Mouse (Mus musculus): ENCODE measurements around the gene Usp2. TPM values are rescaled to one million over a fixed set of nuclear protein-coding genes. Genes with fewer than 3 reads are reported as not detected.

Usp2 gene
- polyA plus RNA-seq, 1 experiment from 2014 or later = 10.8 TPM

- H3K4me2 ChIP-seq (replicated peaks) = peak overlapping the region; percentile 93
- H3K4me1 ChIP-seq (replicated peaks) = peaks cover 43% of the 10 kb centered on the region
- H3K27ac ChIP-seq = peak overlapping the region; percentile 82
- peak overlapping the region; percentile 70 for H3K9ac ChIP-seq
- H3K4me3 ChIP-seq (replicated peaks) = peak overlapping the region; percentile 65
- 0 out of 2 replicates have a peak, but pooled peaks cover 4% of the 10 kb centered on the region for H3K36me3 ChIP-seq
- H3K9me3 ChIP-seq = no peaks in the 10 kb centered on the region
- WGBS = 3% methylated on average over 47 of the region's 49 CpGs
- H3K27me3 ChIP-seq (replicated peaks) = peaks cover 23% of the 10 kb centered on the region
- ATAC-seq = peak; percentile 32; the same call in 1 of the 2 replicates
Measured at GRCm38 (mm10) chr9:44134851-44135730, 68.3 kb downstream of the Usp2 start.

- ATAC-seq = peak; percentile 31; the same call in 1 of the 2 replicates
- 43% methylated on average over 7 of the region's 7 CpGs for WGBS
- H3K9ac ChIP-seq = peak overlapping the region; percentile 70
- no peaks in the 10 kb centered on the region for H3K9me3 ChIP-seq
- H3K36me3 ChIP-seq = 0 out of 2 replicates have a peak, but pooled peaks cover 6% of the 10 kb centered on the region
- H3K4me1 ChIP-seq (replicated peaks) = peaks cover 35% of the 10 kb centered on the region
- peak overlapping the region; percentile 82 for H3K27ac ChIP-seq
- peak overlapping the region; percentile 93 for H3K4me2 ChIP-seq (replicated peaks)
- peaks cover 23% of the 10 kb centered on the region for H3K27me3 ChIP-seq (replicated peaks)
- H3K4me3 ChIP-seq (replicated peaks) = peak overlapping the region; percentile 65
Measured at GRCm38 (mm10) chr9:44135731-44136411, 69.0 kb downstream of the Usp2 start.

GRCm38 (mm10) chr9:44137846-44138245 lies 71.0 kb downstream of the Usp2 start:
- peaks cover 18% of the 10 kb centered on the region for H3K36me3 ChIP-seq
- H3K27ac ChIP-seq = no peak overlapping the region
- H3K27me3 ChIP-seq (replicated peaks) = peaks cover 18% of the 10 kb centered on the region
- H3K9me3 ChIP-seq = no peaks in the 10 kb centered on the region
- H3K4me1 ChIP-seq (replicated peaks) = peaks cover 28% of the 10 kb centered on the region
- no peak overlapping the region for H3K9ac ChIP-seq
- 47% methylated on average over 4 of the region's 4 CpGs for WGBS
- no peak overlapping the region for H3K4me3 ChIP-seq (replicated peaks)
- H3K4me2 ChIP-seq (replicated peaks) = no peak overlapping the region
- no peak for ATAC-seq

- no peak overlapping the region for H3K4me3 ChIP-seq (replicated peaks)
- H3K27me3 ChIP-seq (replicated peaks) = no peaks in the 10 kb centered on the region
- no peak overlapping the region for H3K9ac ChIP-seq
- H3K4me2 ChIP-seq (replicated peaks) = no peak overlapping the region
- H3K36me3 ChIP-seq = peaks cover 27% of the 10 kb centered on the region
- no peak overlapping the region for H3K27ac ChIP-seq
- no peak for ATAC-seq
- H3K4me1 ChIP-seq (replicated peaks) = no peaks in the 10 kb centered on the region
- no peaks in the 10 kb centered on the region for H3K9me3 ChIP-seq
- 70% methylated on average over 5 of the region's 5 CpGs for WGBS
Measured at GRCm38 (mm10) chr9:44141951-44142350, 75.1 kb downstream of the Usp2 start.

- Histone ChIP-seq H3K4me1 (replicated peaks) (no peaks in the 10 kb centered on the region), H3K9ac (no peak overlapping the region), H3K4me3 (replicated peaks) (no peak overlapping the region), H3K9me3 (no peaks in the 10 kb centered on the region), H3K36me3 (peaks cover 25% of the 10 kb centered on the region), H3K4me2 (replicated peaks) (no peak overlapping the region), H3K27me3 (replicated peaks) (no peaks in the 10 kb centered on the region), H3K27ac (peak overlapping the region; percentile 40; the same call in 1 of the 2 replicates)
- WGBS = 79% methylated on average over 5 of the region's 5 CpGs
- no peak for ATAC-seq
Measured at GRCm38 (mm10) chr9:44143421-44143820, 76.6 kb downstream of the Usp2 start.

GRCm38 (mm10) chr9:44144023-44144717 lies 77.3 kb downstream of the Usp2 start:
- no peaks in the 10 kb centered on the region for H3K27me3 ChIP-seq (replicated peaks)
- no peak overlapping the region for H3K4me2 ChIP-seq (replicated peaks)
- no peak overlapping the region for H3K9ac ChIP-seq
- H3K4me3 ChIP-seq (replicated peaks) = no peak overlapping the region
- peaks cover 23% of the 10 kb centered on the region for H3K36me3 ChIP-seq
- H3K27ac ChIP-seq = no peak overlapping the region
- H3K4me1 ChIP-seq (replicated peaks) = no peaks in the 10 kb centered on the region
- 0 out of 2 replicates have a peak, but pooled peaks have one; percentile 55 for ATAC-seq
- H3K9me3 ChIP-seq = no peaks in the 10 kb centered on the region
- WGBS = 30% methylated on average over 7 of the region's 8 CpGs

GRCm38 (mm10) chr9:44144718-44145060 lies 77.9 kb downstream of the Usp2 start:
- Histone ChIP-seq H3K4me3 (replicated peaks) (no peak overlapping the region), H3K36me3 (peaks cover 23% of the 10 kb centered on the region), H3K27ac (no peak overlapping the region), H3K4me1 (replicated peaks) (no peaks in the 10 kb centered on the region), H3K9ac (no peak overlapping the region), H3K27me3 (replicated peaks) (no peaks in the 10 kb centered on the region), H3K9me3 (no peaks in the 10 kb centered on the region), H3K4me2 (replicated peaks) (no peak overlapping the region)
- ATAC-seq = no peak

Other genes with a start within 250 kb of the Usp2 start
- 1.8 and 2.1 TPM in 2 replicates for gene Thy1, start 23.6 kb upstream of the Usp2 start, polyA plus RNA-seq (2015; fragmentation: Nextera tagmentation; extraction: Ambion mirVana)
- 0.06 and 0.10 TPM in 2 replicates for gene Mfrp, start 34.7 kb downstream of the Usp2 start, polyA plus RNA-seq (2015; fragmentation: Nextera tagmentation; extraction: Ambion mirVana)
- gene C1qtnf5, start 40.2 kb downstream of the Usp2 start, polyA plus RNA-seq (2015; fragmentation: Nextera tagmentation; extraction: Ambion mirVana) = 3.1 and 3.5 TPM in 2 replicates
- gene Gm49380, start 46.5 kb downstream of the Usp2 start, polyA plus RNA-seq (2015; fragmentation: Nextera tagmentation; extraction: Ambion mirVana) = 0.10 TPM in 1 of 2 replicates, not detected in the other
- gene Rnf26, start 46.5 kb downstream of the Usp2 start, polyA plus RNA-seq (2015; fragmentation: Nextera tagmentation; extraction: Ambion mirVana) = 56.9 and 57.9 TPM in 2 replicates
- gene Mcam, start 67.4 kb downstream of the Usp2 start, polyA plus RNA-seq (2015; fragmentation: Nextera tagmentation; extraction: Ambion mirVana) = 40.0 and 43.5 TPM in 2 replicates
- 13.2 and 14.8 TPM in 2 replicates for gene Cbl, start 167.0 kb downstream of the Usp2 start, polyA plus RNA-seq (2015; fragmentation: Nextera tagmentation; extraction: Ambion mirVana)
- not detected in 2 replicates for gene Ccdc153, start 173.7 kb downstream of the Usp2 start, polyA plus RNA-seq (2015; fragmentation: Nextera tagmentation; extraction: Ambion mirVana)
- gene Pdzd3, start 184.4 kb downstream of the Usp2 start, polyA plus RNA-seq (2015; fragmentation: Nextera tagmentation; extraction: Ambion mirVana) = 11.7 and 12.9 TPM in 2 replicates
- 5.5 and 5.9 TPM in 2 replicates for gene Nlrx1, start 201.6 kb downstream of the Usp2 start, polyA plus RNA-seq (2015; fragmentation: Nextera tagmentation; extraction: Ambion mirVana)
- gene Abcg4, start 221.6 kb downstream of the Usp2 start, polyA plus RNA-seq (2015; fragmentation: Nextera tagmentation; extraction: Ambion mirVana) = 2.5 and 2.9 TPM in 2 replicates
- 19.9 and 21.2 TPM in 2 replicates for gene Hinfp, start 238.7 kb downstream of the Usp2 start, polyA plus RNA-seq (2015; fragmentation: Nextera tagmentation; extraction: Ambion mirVana)